Mouse (Mus musculus): Measurements from ENCODE around the gene Bdh1.

GRCm38 (mm10) chr16:31422722-31423121 lies 642 bp downstream of the Bdh1 start:
- TF ChIP-seq CTCF (IDR thresholded peaks at IDR 0.05; ENCODE audit: control insufficient read depth, insufficient read depth, insufficient read length) (no peak), MYOG (IDR thresholded peaks at IDR 0.05; ENCODE audit: control insufficient read depth, extremely low read depth, insufficient read length) (no peak)

Measured in C2C12 (cell line).